Mouse (Mus musculus): ENCODE measurements around the gene Atp2a3. TPM values are rescaled to one million over a fixed set of nuclear protein-coding genes. Genes with fewer than 3 reads are reported as not detected.

Gene Atp2a3
- polyA plus RNA-seq (2012; rRNA removed; ENCODE audit: low replicate concordance) = 63.3 and 152 TPM in 2 replicates

GRCm38 (mm10) chr11:72961072-72961980, at the start of gene Atp2a3:
Gene Atp2a3, plus strand, starts transcription at chr11:72961169.

DNA sequence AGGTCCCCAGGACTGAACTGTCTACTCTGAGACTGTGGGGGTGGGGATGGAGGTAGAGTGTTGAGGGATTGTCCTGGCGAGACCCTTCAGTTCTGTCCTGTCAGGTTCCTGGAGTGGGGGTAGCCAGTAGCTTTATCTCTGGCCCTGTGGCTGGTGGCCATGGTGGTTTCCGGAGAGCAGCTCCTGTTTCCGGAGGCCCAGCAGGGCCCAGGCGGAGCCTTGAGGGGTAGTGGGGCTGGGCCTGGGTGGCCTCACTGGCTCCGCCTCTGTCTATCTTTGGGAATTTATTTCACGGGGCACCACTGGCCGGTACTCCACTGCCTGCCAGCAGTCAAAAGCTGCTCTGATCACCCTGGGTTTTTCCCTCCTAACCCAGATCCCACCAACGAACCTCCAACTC, 37.8 kb downstream of the Atp2a3 start, which contains the start of gene P2rx1:
TSS of gene P2rx1 (plus strand) at position 333 of the 400 bp plus-strand sequence.

GRCm38 (mm10) chr11:73018471-73019146, 57.6 kb downstream of the Atp2a3 start, which contains the start of gene Camkk1:
Gene Camkk1, plus strand, starts transcription at chr11:73019008.

Other genes starting within 250 kb of the Atp2a3 start
- gene Cyb5d2, start 165.0 kb upstream of the Atp2a3 start, polyA plus RNA-seq (2012; rRNA removed; ENCODE audit: low replicate concordance) = 2.1 and 3.0 TPM in 2 replicates
- 48.3 and 72.8 TPM in 2 replicates for gene Zzef1, start 164.9 kb upstream of the Atp2a3 start, polyA plus RNA-seq (2012; rRNA removed; ENCODE audit: low replicate concordance)
- gene P2rx1, start 37.9 kb downstream of the Atp2a3 start, polyA plus RNA-seq (2012; rRNA removed; ENCODE audit: low replicate concordance) = 14.7 and 18.8 TPM in 2 replicates
- gene Camkk1, start 57.8 kb downstream of the Atp2a3 start, polyA plus RNA-seq (2012; rRNA removed; ENCODE audit: low replicate concordance) = 2.1 and 2.2 TPM in 2 replicates
- 0.88 and 0.90 TPM in 2 replicates for gene Ncbp3, start 86.6 kb downstream of the Atp2a3 start, polyA plus RNA-seq (2012; rRNA removed; ENCODE audit: low replicate concordance)
- 3.5 and 7.0 TPM in 2 replicates for gene Itgae, start 129.4 kb downstream of the Atp2a3 start, polyA plus RNA-seq (2012; rRNA removed; ENCODE audit: low replicate concordance)
- gene Haspin, start 177.1 kb downstream of the Atp2a3 start, polyA plus RNA-seq (2012; rRNA removed; ENCODE audit: low replicate concordance) = 1.8 and 3.7 TPM in 2 replicates
- 0.33 TPM in 1 of 2 replicates, not detected in the other for gene P2rx5, start 199.3 kb downstream of the Atp2a3 start, polyA plus RNA-seq (2012; rRNA removed; ENCODE audit: low replicate concordance)
- 45.1 and 69.0 TPM in 2 replicates for gene Emc6, start 215.9 kb downstream of the Atp2a3 start, polyA plus RNA-seq (2012; rRNA removed; ENCODE audit: low replicate concordance)
- gene Tax1bp3, start 215.9 kb downstream of the Atp2a3 start, polyA plus RNA-seq (2012; rRNA removed; ENCODE audit: low replicate concordance) = 98.3 and 181 TPM in 2 replicates
- gene Ctns, start 237.9 kb downstream of the Atp2a3 start, polyA plus RNA-seq (2012; rRNA removed; ENCODE audit: low replicate concordance) = 13.2 and 13.6 TPM in 2 replicates
- gene Shpk, start 238.3 kb downstream of the Atp2a3 start, polyA plus RNA-seq (2012; rRNA removed; ENCODE audit: low replicate concordance) = 15.3 and 15.7 TPM in 2 replicates

Data from duodenum, adult 2 months (tissue).